Mouse (Mus musculus): ENCODE measurements around the gene 2200002D01Rik. TPM values are rescaled to one million over a fixed set of nuclear protein-coding genes. Genes with fewer than 3 reads are reported as not detected.

Gene 2200002D01Rik
- total RNA-seq, 1 experiment: 20.0 TPM

DNA sequence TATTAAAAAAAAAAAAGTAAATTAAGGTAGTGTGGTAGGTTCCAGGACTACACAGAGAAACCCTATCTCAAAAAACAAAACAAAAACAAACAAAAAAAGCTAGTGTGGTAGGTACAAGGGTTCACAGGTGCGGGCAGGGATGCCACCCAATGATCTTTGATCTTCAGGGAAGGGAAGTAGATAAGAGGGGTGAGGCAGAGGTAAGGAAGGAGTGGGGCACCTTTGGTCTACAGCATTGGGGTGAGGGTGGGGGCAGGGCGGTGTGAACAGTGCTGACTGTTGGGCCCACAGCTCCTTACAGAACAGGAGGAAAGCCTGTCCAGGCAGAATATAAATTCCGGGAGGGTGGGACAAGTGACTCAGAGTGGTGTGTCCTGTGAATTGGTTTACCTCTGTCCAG, 2.9 kb upstream of the 2200002D01Rik start:
- Histone ChIP-seq H3K9ac (ENCODE audit: insufficient read depth, low read depth, low read length, poor library complexity, severe bottlenecking) (no peak overlapping the region), H3K4me1 (ENCODE audit: control insufficient read depth in 2 of 2, insufficient read depth in 2 of 2, low read length in 2 of 2, poor library complexity in 1 of 2) (peaks cover 0 to 16% of the 10 kb centered on the region in 2 experiments; a peak in 1 of 4 replicates), H3K9me3 (ENCODE audit: control insufficient read depth, insufficient read depth, low read depth, low read length) (no peaks in the 10 kb centered on the region), H3K36me3 (ENCODE audit: control insufficient read depth, insufficient read depth, low read length, poor library complexity, severe bottlenecking) (peaks cover 15% of the 10 kb centered on the region), H3K27ac (ENCODE audit: insufficient read depth, low read depth, low read length, poor library complexity, severe bottlenecking) (no peak overlapping the region), H3K4me3 (ENCODE audit: insufficient read depth in 1 of 2, low read depth in 1 of 2, low read length in 2 of 2, poor library complexity in 1 of 2, severe bottlenecking in 1 of 2) (no peak overlapping the region)
- DNase-seq (ENCODE audit: low read depth, low spot score): no peak
- no peak for TF ChIP-seq MAFK (IDR thresholded peaks at IDR 0.05; ENCODE audit: insufficient read depth, low read depth, low read length)
- no peak for TF ChIP-seq ZNF384 (IDR thresholded peaks at IDR 0.05; ENCODE audit: low read depth, low read length)
- no peak for TF ChIP-seq CHD2 (IDR thresholded peaks at IDR 0.05; ENCODE audit: low read depth, low read length)
- TF ChIP-seq HCFC1 (IDR thresholded peaks at IDR 0.05; ENCODE audit: borderline replicate concordance, insufficient read depth, low read length): no peak
- no peak for TF ChIP-seq ZC3H11A (IDR thresholded peaks at IDR 0.05; ENCODE audit: borderline replicate concordance, low read depth, low read length)
- in situ Hi-C loops (cut with MboI; ENCODE audit: low sequenced_read_pairs in 2 of 2, unreplicated experiment in 2 of 2): no loop called here

DNA sequence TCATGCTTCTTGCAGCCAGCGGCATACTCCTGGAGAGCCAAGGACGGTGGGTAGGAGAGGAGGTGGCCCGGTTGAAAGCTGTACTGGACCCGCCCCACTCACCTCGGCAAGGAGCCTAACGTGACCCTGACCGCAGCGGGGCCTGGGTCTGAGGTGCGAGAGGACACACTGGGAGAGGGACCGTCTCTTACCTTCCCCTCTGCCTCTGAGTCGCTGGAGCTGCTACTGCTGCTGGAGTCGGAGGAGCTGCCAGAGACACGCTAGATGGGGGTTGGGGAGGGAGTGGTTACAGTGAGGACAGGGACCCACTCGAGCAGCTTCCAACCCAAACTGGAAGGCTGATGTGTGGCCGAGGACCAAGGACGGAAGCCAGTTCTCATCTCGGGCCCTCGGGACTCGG, 560 bp downstream of the 2200002D01Rik start:
- Histone ChIP-seq H3K27ac (ENCODE audit: insufficient read depth, low read depth, low read length, poor library complexity, severe bottlenecking) (peak overlapping the region; percentile 56), H3K9me3 (ENCODE audit: control insufficient read depth, insufficient read depth, low read depth, low read length) (no peaks in the 10 kb centered on the region), H3K4me3 (ENCODE audit: insufficient read depth in 1 of 2, low read depth in 1 of 2, low read length in 2 of 2, poor library complexity in 1 of 2, severe bottlenecking in 1 of 2) (peak overlapping the region; percentile 44 to 57), H3K9ac (ENCODE audit: insufficient read depth, low read depth, low read length, poor library complexity, severe bottlenecking) (peak overlapping the region; percentile 45), H3K36me3 (ENCODE audit: control insufficient read depth, insufficient read depth, low read length, poor library complexity, severe bottlenecking) (peaks cover 22% of the 10 kb centered on the region; the same call in 1 of the 2 replicates), H3K4me1 (ENCODE audit: control insufficient read depth in 2 of 2, insufficient read depth in 2 of 2, low read length in 2 of 2, poor library complexity in 1 of 2) (peaks cover 0 to 17% of the 10 kb centered on the region in 2 experiments; a peak in 1 of 4 replicates)
- in situ Hi-C loops (cut with MboI; ENCODE audit: low sequenced_read_pairs in 2 of 2, unreplicated experiment in 2 of 2): no loop called here
- no peak for DNase-seq (ENCODE audit: low read depth, low spot score)
- TF ChIP-seq ZNF384 (IDR thresholded peaks at IDR 0.05; ENCODE audit: low read depth, low read length) (no peak), CHD2 (IDR thresholded peaks at IDR 0.05; ENCODE audit: low read depth, low read length) (no peak), MAFK (IDR thresholded peaks at IDR 0.05; ENCODE audit: insufficient read depth, low read depth, low read length) (no peak), ZC3H11A (IDR thresholded peaks at IDR 0.05; ENCODE audit: borderline replicate concordance, low read depth, low read length) (no peak), HCFC1 (IDR thresholded peaks at IDR 0.05; ENCODE audit: borderline replicate concordance, insufficient read depth, low read length) (no peak)

DNA sequence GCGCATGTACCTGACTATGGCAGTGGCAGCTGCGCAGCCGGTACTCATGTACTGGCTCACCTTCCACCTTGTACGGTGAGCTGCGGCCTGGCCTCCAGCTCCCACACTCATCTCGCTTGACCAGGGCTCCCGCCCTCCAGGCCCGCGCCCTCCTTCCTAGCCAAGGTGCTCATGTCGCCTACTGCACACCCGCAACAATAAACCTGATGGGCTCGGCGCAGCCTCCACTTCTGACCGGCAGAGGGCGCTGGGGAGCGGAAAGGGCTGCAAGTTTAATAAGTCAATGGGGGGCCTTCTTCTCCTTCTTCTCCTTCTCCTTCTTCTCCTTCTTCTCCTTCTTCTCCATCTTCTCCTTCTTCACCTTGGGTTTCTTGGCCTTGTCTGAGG, 959 bp downstream of the 2200002D01Rik start:
- peaks cover 0 to 17% of the 10 kb centered on the region in 2 experiments; a peak in 1 of 4 replicates for H3K4me1 ChIP-seq (ENCODE audit: control insufficient read depth in 2 of 2, insufficient read depth in 2 of 2, low read length in 2 of 2, poor library complexity in 1 of 2)
- no peak for TF ChIP-seq ZNF384 (IDR thresholded peaks at IDR 0.05; ENCODE audit: low read depth, low read length)
- TF ChIP-seq CHD2 (IDR thresholded peaks at IDR 0.05; ENCODE audit: low read depth, low read length): no peak
- no peak for TF ChIP-seq MAFK (IDR thresholded peaks at IDR 0.05; ENCODE audit: insufficient read depth, low read depth, low read length)
- no peak for TF ChIP-seq HCFC1 (IDR thresholded peaks at IDR 0.05; ENCODE audit: borderline replicate concordance, insufficient read depth, low read length)
- TF ChIP-seq ZC3H11A (IDR thresholded peaks at IDR 0.05; ENCODE audit: borderline replicate concordance, low read depth, low read length): no peak
- 0 out of 2 replicates have a peak overlapping the region, but pooled peaks have one; percentile 56 for H3K27ac ChIP-seq (ENCODE audit: insufficient read depth, low read depth, low read length, poor library complexity, severe bottlenecking)
- DNase-seq (ENCODE audit: low read depth, low spot score): peak; percentile 83
- in situ Hi-C loops (cut with MboI; ENCODE audit: low sequenced_read_pairs in 2 of 2, unreplicated experiment in 2 of 2): no loop called here
- H3K9me3 ChIP-seq (ENCODE audit: control insufficient read depth, insufficient read depth, low read depth, low read length): no peaks in the 10 kb centered on the region
- H3K4me3 ChIP-seq (ENCODE audit: insufficient read depth in 1 of 2, low read depth in 1 of 2, low read length in 2 of 2, poor library complexity in 1 of 2, severe bottlenecking in 1 of 2): peak overlapping the region; percentile 48 to 57
- H3K36me3 ChIP-seq (ENCODE audit: control insufficient read depth, insufficient read depth, low read length, poor library complexity, severe bottlenecking): peaks cover 22% of the 10 kb centered on the region; the same call in 1 of the 2 replicates
- peak overlapping the region; percentile 45; the same call in 1 of the 2 replicates for H3K9ac ChIP-seq (ENCODE audit: insufficient read depth, low read depth, low read length, poor library complexity, severe bottlenecking)

DNA sequence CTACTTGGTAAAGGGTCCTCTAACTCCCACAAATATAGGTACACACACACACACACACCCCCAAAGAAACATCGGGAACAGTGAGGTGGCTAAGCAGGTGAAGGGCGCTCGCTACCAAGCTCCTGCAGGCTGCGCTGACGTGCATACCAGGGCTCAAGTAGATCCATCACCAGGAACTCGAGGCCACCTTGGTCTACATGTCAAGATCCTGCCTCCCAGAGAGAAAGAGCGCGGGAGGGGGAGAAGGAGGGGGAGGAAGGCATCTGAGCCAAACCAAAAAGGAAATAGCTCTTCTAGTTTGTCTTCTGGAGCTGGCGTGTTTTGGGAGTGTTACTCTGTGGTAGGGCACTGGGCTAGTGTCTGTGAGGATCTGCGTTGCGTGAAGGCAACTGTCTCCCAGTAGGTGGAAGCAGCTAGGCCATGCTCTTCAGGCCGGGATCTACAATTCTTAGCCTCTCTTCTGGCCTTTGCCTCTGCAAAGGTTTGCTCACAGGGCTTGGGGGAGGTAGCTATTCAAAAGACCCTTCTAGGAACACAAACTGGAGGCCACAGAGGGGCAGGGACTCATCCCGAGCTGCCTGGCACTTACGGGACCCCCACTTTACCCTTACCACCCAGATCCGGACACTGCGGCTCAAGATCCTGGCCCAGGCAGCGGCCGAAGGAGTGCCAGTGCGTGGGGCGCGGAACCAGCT, 1.5 kb downstream of the 2200002D01Rik start:
- TF ChIP-seq HCFC1 (IDR thresholded peaks at IDR 0.05; ENCODE audit: borderline replicate concordance, insufficient read depth, low read length): no peak
- TF ChIP-seq ZNF384 (IDR thresholded peaks at IDR 0.05; ENCODE audit: low read depth, low read length): no peak
- no peak for TF ChIP-seq ZC3H11A (IDR thresholded peaks at IDR 0.05; ENCODE audit: borderline replicate concordance, low read depth, low read length)
- TF ChIP-seq MAFK (IDR thresholded peaks at IDR 0.05; ENCODE audit: insufficient read depth, low read depth, low read length): no peak
- no peak for TF ChIP-seq CHD2 (IDR thresholded peaks at IDR 0.05; ENCODE audit: low read depth, low read length)
- Histone ChIP-seq H3K36me3 (ENCODE audit: control insufficient read depth, insufficient read depth, low read length, poor library complexity, severe bottlenecking) (peaks cover 24% of the 10 kb centered on the region; the same call in 1 of the 2 replicates), H3K9ac (ENCODE audit: insufficient read depth, low read depth, low read length, poor library complexity, severe bottlenecking) (peak overlapping the region; percentile 12; the same call in 1 of the 2 replicates), H3K27ac (ENCODE audit: insufficient read depth, low read depth, low read length, poor library complexity, severe bottlenecking) (no peak overlapping the region), H3K4me1 (ENCODE audit: control insufficient read depth in 2 of 2, insufficient read depth in 2 of 2, low read length in 2 of 2, poor library complexity in 1 of 2) (peaks cover 0 to 17% of the 10 kb centered on the region in 2 experiments; a peak in 1 of 4 replicates), H3K4me3 (ENCODE audit: insufficient read depth in 1 of 2, low read depth in 1 of 2, low read length in 2 of 2, poor library complexity in 1 of 2, severe bottlenecking in 1 of 2) (peak overlapping the region; percentile 41 to 48; a peak in 3 of 4 replicates), H3K9me3 (ENCODE audit: control insufficient read depth, insufficient read depth, low read depth, low read length) (no peaks in the 10 kb centered on the region)
- no peak for DNase-seq (ENCODE audit: low read depth, low spot score)
- in situ Hi-C loops (cut with MboI; ENCODE audit: low sequenced_read_pairs in 2 of 2, unreplicated experiment in 2 of 2): no loop called here
